Mouse (Mus musculus) left cerebral cortex, postnatal 36 days (tissue): ENCODE measurements at regions not wholly inside any gene's neighbourhood (a gene's known extent, or its start where the extent isn't known, plus 50 kb on each side); places are given as distances from the start of the nearest gene placed in this dataset.
A peak's percentile ranks its signal among the peaks of the same experiment; 100 is the strongest.

ENCODE experiments used
- DNase-seq, 2 experiments: peaks; one replicate each; pipeline ENCODE4 v3.0.0; 2021 to 2022; ENCODE audit warnings: low spot score in 2 of 2, mixed read lengths in 1 of 2
- intact Hi-C: fragments of 180-260 bp; cut with DNase I; formaldehyde crosslinking; loops from one replicate; pipeline ENCODE4 v1.15.1; 2025

- intact Hi-C loops, result loop anchor here (1.0 to 5.0 kb wide), 2 partner anchors 103 to 230 kb away; partner anchors contain the start of gene Cdkal1
- DNase-seq, result no peak
Measured at GRCm38 (mm10) chr13:30085446-30085845, 50.8 kb upstream of the Mboat1 start.

- peak; percentile 69 for DNase-seq
- intact Hi-C loops, result loop anchor here (1.0 to 5.0 kb wide), 2 partner anchors 103 to 230 kb away; partner anchors contain the start of gene Cdkal1
Measured at GRCm38 (mm10) chr13:30085005-30085404, 51.3 kb upstream of the Mboat1 start.

DNA sequence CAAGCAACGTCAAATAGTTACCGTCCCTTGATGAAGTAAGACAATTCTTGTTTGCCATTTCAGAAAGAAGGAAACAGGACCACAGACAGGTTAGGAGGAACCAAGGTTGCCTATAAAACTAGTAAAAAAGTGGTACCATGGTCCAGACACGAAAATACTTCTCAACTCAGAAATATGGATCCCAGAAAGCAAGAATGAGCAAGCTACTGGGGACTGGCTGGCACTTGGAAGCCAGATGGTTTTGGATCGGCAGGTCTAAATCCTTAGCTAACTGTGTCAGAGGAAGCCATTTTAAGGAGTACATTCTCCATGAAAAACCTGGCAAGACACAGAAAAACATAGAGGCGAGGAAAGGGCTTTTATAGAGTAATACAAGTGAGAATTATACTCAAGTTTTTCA is 51.9 kb upstream of the Mboat1 start:
- no peak for DNase-seq
- intact Hi-C loops, result no loop called here

DNA sequence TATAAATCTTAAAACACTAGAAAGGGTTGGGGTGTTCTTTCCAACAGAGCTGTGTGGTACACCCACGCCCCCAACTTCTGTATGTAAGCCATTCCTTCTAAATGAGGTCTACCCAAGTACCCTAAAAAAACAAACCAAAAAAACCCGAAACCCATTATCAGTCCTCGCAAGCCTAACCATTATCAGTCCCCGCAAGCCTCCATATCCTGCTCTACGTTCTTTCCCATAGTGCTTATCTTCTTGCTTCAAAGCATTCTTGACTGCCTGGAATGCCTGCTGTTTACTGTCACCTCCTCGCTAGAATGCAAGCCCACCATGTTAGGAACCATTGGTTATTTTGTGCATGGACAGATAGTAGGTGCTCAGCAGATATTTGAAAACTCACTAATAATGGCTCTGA is 52.3 kb upstream of the Mboat1 start:
- DNase-seq, result no peak
- intact Hi-C loops, result no loop called here

GRCm38 (mm10) chr13:30082761-30083160 is 53.5 kb upstream of the Mboat1 start:
- intact Hi-C loops, result no loop called here
- no peak for DNase-seq

DNA sequence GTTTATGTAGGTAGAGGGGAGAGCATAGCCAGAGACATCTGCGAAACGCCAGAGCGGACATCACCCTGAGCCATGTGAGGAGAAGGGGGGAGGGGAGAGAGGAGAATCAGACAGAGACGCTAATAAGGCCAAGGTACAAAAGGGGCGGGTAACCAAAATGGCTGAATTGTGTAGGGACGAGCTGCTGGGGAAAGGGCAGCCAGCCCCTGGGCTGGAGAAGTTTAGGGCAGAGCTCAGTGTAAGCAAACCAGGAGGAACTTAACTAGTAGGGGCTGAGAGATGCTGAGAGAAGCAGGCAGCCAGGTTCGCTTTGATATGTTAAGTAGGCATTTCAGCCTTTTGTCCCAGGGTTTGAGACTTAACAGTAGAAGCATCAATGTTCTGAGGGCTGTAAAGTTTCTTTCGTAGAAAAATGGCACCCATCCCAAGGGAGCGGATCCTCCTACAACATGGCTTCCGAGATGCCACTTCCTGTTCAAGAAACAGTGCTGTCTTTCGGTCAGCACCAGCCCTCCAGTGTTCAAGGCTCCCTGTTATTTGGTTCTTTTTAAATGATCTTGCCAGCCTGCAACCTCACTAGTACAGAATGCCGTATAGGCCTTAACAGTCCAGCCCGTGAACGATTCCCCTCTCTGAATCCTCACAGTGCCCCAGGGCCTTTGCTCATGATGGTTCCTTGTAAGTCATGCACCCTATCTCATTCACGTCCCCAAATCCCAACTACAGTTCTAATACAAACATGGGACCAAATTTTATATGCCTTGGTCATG is 55.4 kb upstream of the Mboat1 start:
- intact Hi-C loops, result no loop called here
- no peak for DNase-seq

- no peak for DNase-seq
- intact Hi-C loops, result no loop called here
Measured at GRCm38 (mm10) chr13:30074517-30075064, 61.7 kb upstream of the Mboat1 start.

DNA sequence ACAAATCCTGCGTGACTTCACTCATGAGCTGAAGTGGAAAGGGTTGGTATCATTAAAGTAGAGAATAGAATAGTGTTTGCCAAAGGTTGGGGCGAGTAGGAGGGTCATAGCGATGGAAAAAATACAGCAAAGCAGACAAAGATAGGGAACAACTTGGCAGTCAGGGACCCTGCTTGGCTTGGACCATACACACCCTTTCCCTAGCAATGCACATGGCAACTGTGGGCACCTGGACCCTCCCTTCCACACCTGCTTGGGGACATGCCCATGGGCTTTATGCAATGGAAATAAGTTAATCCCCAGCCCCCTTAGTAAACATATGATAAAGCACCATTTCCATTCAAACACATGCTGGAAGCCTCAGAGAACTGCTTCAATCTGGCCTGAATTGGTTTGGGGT is 62.2 kb upstream of the Mboat1 start:
- no peak for DNase-seq
- intact Hi-C loops, result no loop called here

- DNase-seq, result no peak
- intact Hi-C loops, result no loop called here
Measured at GRCm38 (mm10) chr13:30069397-30069796, 66.9 kb upstream of the Mboat1 start.

GRCm38 (mm10) chr13:30067581-30068375 is 68.5 kb upstream of the Mboat1 start:
- intact Hi-C loops, result no loop called here
- no peak for DNase-seq

- intact Hi-C loops, result no loop called here
- no peak for DNase-seq
Measured at GRCm38 (mm10) chr13:30065520-30065919, 70.8 kb upstream of the Mboat1 start.

DNA sequence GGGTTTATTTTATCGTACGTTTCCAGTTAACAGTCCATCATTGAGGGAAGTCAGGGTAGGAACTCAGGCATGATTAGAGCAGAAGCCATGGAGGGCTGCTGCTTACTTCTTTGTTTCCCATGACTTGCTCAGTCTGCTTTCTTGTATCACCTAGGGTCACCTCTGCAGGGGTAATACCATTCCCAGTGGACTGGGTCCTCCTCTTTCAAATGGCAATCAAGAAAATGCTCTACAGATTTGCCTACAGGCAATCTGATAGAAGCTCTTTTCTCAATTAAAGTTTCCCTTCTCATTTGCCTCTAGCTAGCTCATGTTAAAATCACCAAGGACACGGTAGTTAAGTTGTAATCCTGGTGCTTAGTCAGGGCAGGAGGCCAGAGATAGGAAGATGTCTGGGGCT is 72.5 kb upstream of the Mboat1 start:
- no peak for DNase-seq
- intact Hi-C loops, result no loop called here

DNA sequence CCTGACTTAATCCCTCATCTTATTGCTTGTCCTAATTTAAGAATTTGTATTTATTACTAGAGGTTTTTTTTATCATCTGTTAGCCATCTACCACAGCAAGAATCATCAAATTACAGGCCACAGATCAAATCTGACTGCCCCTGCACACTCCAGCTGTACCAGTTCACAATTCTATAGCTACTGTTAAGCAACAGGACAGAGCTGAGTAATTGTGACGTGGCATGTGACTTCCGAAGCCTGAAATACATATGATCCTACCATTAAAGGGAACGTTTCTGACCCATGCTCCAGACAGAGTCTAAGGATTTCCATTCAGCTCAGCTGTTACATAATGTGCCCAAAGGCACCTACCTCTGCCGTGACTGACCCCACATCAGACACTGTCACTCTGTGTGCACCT is 74.0 kb upstream of the Mboat1 start:
- DNase-seq, result no peak
- intact Hi-C loops, result no loop called here

- intact Hi-C loops, result no loop called here
Measured at GRCm38 (mm10) chr13:30055141-30055645, 69.3 kb upstream of the E2f3 start.

GRCm38 (mm10) chr13:30051891-30052550 is 66.2 kb upstream of the E2f3 start:
- DNase-seq, result no peak
- intact Hi-C loops, result no loop called here

More at GRCm38 (mm10) chr13:30055141-30055645, 69.3 kb upstream of the E2f3 start:
- no peak for DNase-seq

DNA sequence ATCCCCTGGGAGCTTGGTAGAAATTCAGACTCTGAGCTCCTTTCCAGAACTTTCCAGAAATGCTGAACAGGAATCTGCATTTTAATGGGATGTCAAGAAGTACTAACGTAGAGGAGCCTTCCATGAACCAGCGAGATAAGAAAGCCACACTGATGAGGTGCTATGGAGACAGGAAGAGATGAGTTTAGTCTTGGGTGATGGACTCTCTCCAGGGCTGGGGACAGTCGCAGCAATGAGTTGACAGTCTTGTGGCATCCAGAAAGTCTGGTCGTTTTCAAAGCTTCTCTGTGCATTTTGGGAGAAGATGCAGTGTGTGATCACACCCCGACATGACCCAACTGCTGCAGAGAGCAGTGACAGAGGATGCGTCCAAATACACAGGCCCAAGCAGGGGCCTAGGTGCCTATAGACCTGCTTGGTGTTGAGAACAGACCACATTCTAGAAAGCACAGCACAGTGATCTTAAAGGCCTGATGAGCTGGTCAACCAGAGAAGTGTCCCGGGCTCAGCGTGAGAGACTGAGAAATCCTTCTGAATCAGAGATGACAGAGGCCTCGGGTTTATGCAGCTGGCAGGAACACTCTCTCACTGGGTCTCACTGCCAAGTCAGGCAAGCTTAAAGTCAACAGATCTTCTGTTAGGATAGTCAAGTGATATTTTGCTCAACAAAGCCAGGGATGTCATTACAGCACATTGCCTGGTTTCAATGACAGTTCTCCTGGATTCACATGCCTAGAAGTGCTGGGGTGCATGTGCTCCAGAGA is 65.1 kb upstream of the E2f3 start:
- intact Hi-C loops, result no loop called here
- no peak for DNase-seq

DNA sequence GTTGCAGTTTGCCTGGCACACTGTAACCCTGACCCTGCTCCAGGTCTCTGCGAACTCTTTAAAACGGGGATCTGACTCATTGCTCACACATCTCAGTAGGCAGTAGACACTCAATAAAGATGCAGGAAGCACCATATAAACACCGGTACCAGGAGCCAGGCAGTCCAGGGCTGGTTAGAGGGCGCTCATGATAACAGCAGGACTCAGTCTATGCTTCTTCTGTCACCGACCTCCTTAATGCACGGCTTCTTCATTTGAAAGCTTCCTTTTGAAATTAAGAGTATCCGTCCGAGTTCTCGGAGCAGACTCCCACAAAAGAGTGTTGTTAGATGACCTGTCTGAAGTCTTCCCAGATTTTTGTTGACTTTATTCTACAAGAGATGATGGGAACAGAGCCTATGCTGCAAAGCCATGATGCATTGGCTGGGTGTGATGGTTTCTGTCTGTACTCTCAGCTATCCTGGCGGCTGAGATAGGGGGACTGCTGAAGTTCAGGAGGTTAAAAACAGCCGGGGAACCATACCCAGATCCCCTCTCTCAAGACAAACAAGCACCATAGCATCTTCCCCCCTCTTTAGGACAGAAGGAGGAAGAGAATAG is 62.5 kb upstream of the E2f3 start:
- intact Hi-C loops, result no loop called here

DNA sequence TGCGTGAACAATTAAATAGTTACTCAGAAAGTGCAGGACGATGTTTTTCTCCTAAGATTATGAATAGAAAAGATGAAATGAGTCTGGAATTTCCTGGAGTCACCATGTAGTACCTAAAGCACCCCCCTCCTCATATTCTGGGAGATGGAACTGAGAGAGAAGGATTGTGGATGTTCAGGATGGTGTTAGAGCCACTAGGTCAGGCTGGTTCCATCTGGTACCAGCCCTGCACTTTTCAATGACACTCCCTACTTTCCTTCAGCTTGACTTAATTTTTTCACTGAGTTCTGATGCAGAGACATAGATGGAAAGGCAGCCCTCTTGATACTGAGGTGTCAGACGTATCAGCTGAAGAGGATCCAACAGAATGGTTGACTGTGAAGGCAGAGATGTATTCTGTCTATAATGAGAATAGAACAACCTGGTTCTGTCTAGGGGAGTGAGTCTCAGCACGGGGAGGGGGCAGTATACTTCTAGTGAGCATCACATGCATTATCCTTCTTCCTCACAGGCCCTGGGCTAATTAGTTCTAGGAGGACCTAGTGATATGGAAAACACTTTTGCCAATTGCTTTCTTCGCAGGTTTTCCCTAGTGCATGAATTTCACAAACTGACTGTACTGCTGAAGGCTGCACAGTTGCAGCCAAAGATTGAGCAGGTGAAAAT is 60.8 kb upstream of the E2f3 start:
- intact Hi-C loops, result no loop called here
- no peak for DNase-seq

More for the DNA sequence above, 62.5 kb upstream of the E2f3 start:
- DNase-seq, result no peak
